Mouse (Mus musculus): ENCODE data around the gene Fggy.

Fggy gene

DNA sequence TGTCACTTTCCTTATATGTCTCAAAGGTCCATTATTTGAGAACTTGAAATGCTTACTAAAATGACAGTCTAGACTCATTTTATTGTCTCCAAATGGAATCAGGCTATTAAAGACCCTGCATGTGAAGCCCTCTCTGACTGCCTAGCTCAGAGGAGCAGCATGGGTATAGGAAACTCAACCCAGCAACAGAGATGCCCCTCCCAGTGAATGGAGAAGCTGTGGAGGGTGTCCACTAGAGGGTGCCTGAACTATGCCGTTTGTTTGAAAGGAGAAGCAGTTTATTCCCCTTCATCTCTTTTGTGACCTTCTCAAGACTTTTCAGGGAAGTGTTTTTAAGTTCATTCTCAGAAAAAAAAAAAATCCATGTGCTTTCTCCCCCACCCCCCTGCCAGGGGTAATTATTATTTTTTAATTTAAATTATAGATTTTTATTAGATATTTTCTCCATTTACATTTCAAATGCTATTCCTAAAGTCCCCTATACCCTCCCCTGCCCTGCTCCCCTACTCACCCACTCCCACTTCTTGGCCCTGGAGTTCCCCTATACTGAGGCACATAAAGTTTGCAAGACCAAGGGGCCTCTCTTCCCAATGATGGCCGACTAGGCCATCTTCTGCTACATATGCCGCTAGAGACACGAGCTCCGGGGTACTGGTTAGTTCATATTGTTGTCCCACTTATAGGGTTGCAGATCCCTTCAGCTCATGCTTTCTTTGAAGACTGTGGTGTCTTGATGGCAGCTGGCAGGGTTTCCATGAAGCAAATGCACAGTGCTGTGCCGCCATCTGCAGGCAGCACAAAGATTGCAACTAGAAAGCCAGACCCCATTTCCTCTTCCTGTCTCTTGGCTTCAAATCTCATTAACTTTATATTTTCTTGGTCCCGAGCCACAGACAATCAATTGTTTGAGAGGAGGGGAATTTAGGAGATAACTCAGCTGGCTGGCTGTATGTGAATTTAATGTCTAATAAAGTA is 367.2 kb downstream of the Fggy start:
- DNase-seq: peak; percentile 87

- no peak for DNase-seq
Observed at GRCm38 (mm10) chr4:95928846-95929245, 371.5 kb downstream of the Fggy start.

DNA sequence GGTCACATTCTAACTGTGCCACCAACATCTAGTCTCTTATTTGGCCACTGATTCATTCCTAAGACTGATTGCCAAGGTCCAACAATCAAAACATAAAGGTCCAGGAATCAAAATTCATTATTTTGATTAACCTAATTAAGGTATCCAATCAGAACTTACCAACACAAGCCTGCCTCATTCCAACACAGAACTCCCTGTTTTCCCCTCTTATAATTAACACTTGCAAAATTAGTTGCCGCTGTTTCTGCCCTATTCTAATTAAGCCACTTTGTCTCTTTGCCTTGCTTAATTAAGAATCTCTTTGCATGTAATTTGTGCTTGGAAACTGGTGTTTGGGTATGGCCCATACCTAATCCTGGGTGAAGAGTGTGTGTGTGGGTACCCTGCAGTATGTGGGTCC is 372.6 kb downstream of the Fggy start:
- DNase-seq: peak; percentile 72

GRCm38 (mm10) chr4:95931331-95931730 is 374.0 kb downstream of the Fggy start:
- DNase-seq: no peak

DNA sequence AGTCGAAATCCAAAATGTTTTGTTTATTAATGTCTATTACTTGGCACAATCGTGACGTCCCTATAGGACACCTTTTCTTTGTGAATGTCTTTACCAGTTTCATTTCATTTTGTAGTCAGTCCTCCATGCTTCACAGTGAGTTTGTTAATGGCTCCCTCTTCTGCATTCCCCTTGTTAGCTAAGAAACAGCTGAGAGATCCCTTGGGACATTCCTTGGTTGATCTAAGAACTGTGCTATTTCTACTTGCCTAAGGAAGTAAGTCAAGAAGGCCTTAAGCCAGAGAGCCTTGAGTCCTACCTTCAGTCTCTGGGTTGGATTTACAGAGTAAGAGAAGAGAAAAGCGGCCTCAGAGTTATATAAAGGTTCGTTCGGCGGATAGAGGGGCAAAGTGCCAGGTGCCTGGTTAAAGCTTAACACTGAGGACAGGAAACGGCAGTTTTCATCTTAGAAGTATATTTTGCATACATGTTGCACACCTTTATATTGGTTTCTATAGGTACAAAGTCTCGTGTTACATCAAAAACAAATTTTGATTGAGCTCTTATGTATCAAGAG is 376.6 kb downstream of the Fggy start:
- DNase-seq: no peak

- DNase-seq: peak; percentile 69
Observed at GRCm38 (mm10) chr4:95934384-95935035, 377.2 kb downstream of the Fggy start.

DNA sequence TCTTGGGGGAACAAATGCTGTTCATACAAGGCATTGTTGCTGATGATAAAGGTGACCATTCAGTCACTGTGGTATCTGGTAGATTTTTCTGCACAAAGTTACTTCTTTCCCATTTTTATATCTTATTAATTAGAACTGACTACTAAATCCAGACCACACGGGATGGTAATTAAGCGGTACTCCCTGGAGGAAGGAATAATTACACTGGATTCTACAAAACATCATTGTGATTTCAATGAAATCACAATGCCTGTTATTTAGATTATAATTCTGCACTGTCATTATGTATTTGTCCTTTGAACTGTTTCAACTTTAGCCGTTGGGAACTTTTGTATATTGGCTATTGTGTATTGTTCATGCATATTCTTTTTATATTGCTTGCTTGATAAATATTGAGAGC is 381.4 kb downstream of the Fggy start:
- peak; percentile 72 for DNase-seq

GRCm38 (mm10) chr4:95947896-95948295 is 390.6 kb downstream of the Fggy start:
- peak; percentile 51 for DNase-seq

DNA sequence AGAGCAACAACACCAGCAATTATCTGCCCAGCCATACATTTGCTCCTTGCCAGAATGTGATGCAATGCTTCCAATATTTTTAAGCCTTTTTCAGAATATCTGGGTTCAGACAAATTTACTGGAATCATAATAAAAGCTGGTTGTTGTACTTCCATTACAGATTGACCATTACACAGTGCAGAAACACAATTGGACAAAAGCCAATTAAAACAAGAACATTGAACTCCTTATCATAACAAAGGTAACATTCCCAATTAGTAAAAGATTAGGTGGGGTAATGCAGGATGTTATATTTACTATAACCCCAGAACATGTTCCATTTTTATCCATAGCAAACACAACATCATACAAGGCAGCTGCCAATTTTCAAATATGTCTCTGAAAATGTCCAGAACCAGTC is 396.0 kb downstream of the Fggy start:
- no peak for DNase-seq

- DNase-seq: peak; percentile 99
Observed at GRCm38 (mm10) chr4:95966928-95967724, 409.8 kb downstream of the Fggy start, which contains the start of gene Hook1. Hook1 (plus strand) TSS chr4:95967240.

Measured in retina, postnatal 1 day (tissue).